Mouse (Mus musculus) adrenal gland, postnatal 36 days (tissue): ENCODE measurements at regions not wholly inside any gene's neighbourhood (a gene's known extent, or its start where the extent isn't known, plus 50 kb on each side); places are given as distances from the start of the nearest gene placed in this dataset.

Experiments
- DNase-seq, 2 experiments: peaks; one replicate each; pipeline ENCODE4 v3.0.0; 2021; ENCODE audit warnings: mixed read lengths in 1 of 2

DNA sequence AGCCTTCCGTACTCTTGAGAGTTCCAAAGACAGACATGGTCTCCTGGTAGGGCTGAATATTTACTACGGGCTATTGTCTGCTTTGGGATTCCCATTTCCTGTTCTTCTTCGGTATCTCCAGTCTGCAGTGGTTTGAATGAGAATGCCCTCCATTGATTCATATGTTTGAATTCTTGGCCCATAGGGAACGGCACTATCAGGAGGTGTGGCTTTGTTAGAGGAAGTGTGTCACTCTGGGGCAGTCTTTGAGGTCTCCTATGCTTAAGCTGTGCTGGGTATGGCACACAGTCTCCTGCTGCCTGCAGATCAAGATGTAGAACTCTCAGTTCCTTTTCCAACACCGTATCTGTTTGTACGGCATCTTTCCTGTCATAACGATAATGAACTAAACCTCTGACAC is 56.7 kb upstream of the Map1b start:
- no peak for DNase-seq

DNA sequence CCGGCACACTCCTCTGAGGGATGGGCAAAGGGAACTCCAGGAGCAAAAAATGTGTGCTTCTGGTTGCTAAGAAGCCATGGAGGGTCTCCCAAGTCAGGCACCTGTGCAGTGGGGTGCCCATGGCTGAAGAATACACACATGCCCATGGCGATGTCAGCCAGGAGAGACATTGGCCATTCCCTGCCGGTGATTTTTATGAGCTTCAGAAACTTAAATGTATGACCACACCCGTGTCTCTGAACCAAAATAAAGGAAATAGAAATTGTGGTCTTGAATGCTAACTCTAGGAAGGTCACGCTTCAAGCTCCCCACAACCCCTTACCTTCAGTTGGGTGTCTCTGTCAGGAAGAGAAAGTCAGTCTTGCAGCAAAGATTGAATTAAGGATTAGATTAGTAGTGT is 56.0 kb upstream of the Map1b start:
- DNase-seq: no peak
